Mouse (Mus musculus): ENCODE data around the gene Tsg101.

Tsg101 gene

GRCm38 (mm10) chr7:46876841-46877240 is 42.9 kb downstream of the Tsg101 start:
- no peak for DNase-seq (ENCODE audit: inconsistent ontology term)

- DNase-seq (ENCODE audit: inconsistent ontology term): no peak
These were observed 47.8 kb downstream of the Tsg101 start for GRCm38 (mm10) chr7:46871988-46872387.

GRCm38 (mm10) chr7:46860996-46861395 is 58.8 kb downstream of the Tsg101 start, which contains the start of gene Ldhc:
Ldhc (plus strand) TSS chr7:46861203.
- no peak for DNase-seq (ENCODE audit: inconsistent ontology term)

- no peak for DNase-seq (ENCODE audit: inconsistent ontology term)
These were observed 60.7 kb downstream of the Tsg101 start for GRCm38 (mm10) chr7:46859031-46859430.

GRCm38 (mm10) chr7:46857436-46857835 is 62.3 kb downstream of the Tsg101 start:
- no peak for DNase-seq (ENCODE audit: inconsistent ontology term)

GRCm38 (mm10) chr7:46855866-46856560 is 63.8 kb downstream of the Tsg101 start:
- no peak for DNase-seq (ENCODE audit: inconsistent ontology term)

- DNase-seq (ENCODE audit: inconsistent ontology term): no peak
These were observed 66.4 kb downstream of the Tsg101 start for GRCm38 (mm10) chr7:46853365-46853764.

- no peak for DNase-seq (ENCODE audit: inconsistent ontology term)
These were observed 67.1 kb downstream of the Tsg101 start for GRCm38 (mm10) chr7:46852666-46853065.

- no peak for DNase-seq (ENCODE audit: inconsistent ontology term)
These were observed 68.7 kb downstream of the Tsg101 start for GRCm38 (mm10) chr7:46851026-46851425.

- no peak for DNase-seq (ENCODE audit: inconsistent ontology term)
These were observed 70.5 kb downstream of the Tsg101 start for GRCm38 (mm10) chr7:46849287-46849686.

GRCm38 (mm10) chr7:46846486-46847244 is 73.1 kb downstream of the Tsg101 start:
- peak; percentile 77 for DNase-seq (ENCODE audit: inconsistent ontology term)

- no peak for DNase-seq (ENCODE audit: inconsistent ontology term)
These were observed 73.7 kb downstream of the Tsg101 start for GRCm38 (mm10) chr7:46845978-46846485.

- DNase-seq (ENCODE audit: inconsistent ontology term): peak; percentile 94
These were observed 74.4 kb downstream of the Tsg101 start for GRCm38 (mm10) chr7:46845211-46845977.

- no peak for DNase-seq (ENCODE audit: inconsistent ontology term)
These were observed 76.2 kb downstream of the Tsg101 start for GRCm38 (mm10) chr7:46843576-46843975.

- no peak for DNase-seq (ENCODE audit: inconsistent ontology term)
These were observed 77.5 kb downstream of the Tsg101 start for GRCm38 (mm10) chr7:46842278-46842677.

GRCm38 (mm10) chr7:46840787-46841525 is 78.8 kb downstream of the Tsg101 start, which contains the start of gene Ldha:
Ldha (plus strand) TSS chr7:46841475.
- DNase-seq (ENCODE audit: inconsistent ontology term): no peak

GRCm38 (mm10) chr7:46840326-46840725 is 79.4 kb downstream of the Tsg101 start:
- DNase-seq (ENCODE audit: inconsistent ontology term): no peak

GRCm38 (mm10) chr7:46839861-46840260 is 79.9 kb downstream of the Tsg101 start:
- DNase-seq (ENCODE audit: inconsistent ontology term): no peak

- DNase-seq (ENCODE audit: inconsistent ontology term): no peak
These were observed 80.3 kb downstream of the Tsg101 start for GRCm38 (mm10) chr7:46839446-46839845.

Measured in Muller cell, postnatal 12 days (primary cell).